Mouse (Mus musculus) layer of hippocampus, adult 11-12 months (tissue): ENCODE data around the gene Ttll10.

Experiments used
- DNase-seq: peaks from one replicate; pipeline ENCODE4 v3.0.0; 2022; ENCODE audit warnings: low spot score

Gene Ttll10

DNA sequence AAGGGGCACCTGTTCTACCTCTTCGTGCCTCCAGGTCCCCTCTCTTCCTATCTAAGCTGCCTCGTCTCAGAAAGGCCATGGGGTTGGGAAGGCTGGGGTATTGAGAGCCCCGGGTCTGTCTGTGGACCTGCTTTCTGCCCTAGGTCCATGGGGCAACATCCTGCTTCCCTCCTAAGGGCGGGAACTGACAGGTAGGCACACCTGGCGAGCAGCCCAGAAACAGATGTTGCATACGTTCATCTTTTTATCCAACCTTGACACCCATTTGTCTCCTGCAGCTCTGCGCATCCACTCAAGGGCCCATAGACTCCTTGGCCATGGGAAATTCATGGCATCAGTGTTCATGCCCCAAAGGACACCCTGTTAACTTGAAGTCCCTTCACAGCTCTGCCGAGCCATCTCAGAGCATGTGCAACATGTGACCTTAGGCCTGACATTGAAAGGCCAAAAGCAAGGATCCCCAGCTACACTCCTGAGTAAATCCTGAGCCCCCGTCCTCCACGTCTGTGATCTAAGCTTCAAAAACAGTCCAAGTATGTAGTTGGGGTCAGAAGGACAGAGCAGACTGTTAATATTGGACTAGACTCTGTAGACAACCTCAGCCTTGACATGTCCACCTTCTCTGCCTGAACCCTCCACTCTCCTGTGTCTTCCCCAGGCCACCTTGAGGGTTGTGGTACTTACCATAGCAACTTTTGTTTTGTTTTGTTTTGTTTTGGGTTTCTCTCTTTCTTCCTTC, 6.1 kb upstream of the Ttll10 start:
- no peak for DNase-seq

DNA sequence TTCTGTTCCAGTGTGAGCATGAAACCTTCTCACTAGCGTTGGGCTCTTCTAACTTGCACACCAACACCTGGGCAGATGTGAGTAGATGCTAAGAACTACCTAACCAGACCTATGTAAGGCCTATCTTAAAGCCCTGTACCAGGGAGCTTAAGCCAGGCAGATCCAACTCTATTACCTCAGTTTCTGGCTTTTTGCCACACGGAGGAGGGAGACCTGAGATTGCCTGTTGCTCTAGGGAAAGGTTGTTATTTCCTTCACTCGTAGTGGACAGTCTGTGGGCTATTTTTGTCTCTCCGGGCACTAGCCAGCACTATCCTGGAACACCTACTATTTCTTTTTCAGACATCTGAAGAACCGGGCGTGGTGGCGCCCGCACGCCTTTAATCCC, 5.3 kb upstream of the Ttll10 start:
- DNase-seq, result no peak

DNA sequence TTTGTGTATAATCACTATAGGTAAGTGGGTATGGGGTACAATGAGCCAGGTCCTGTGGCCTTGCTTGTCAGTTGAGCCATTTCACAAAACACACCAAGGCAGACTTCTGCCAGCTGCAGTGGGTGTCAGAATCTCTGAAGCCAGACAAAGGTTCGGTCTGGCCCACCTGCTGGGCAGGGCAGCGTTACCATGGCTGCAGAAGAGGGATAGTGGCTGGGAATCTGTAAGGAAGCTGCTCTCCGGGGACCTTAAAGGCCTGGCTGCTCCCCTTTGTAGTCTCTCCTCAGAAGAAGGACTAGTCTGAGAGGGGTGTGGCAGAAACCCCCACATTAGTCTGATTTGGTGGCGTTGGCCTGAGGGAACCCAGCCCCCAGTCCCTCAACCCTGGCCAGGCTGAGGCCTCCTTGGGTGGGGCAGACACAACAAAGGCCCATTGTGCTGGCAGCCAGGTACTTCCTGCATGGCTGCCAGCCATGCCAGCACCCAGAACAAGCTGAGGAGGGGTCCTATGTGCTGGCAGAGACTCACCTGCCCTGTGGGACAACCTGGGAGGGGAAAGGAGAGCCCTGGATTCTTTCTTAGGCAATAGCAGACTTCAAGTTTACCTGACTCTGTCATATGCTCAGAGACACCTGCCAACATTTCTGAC, 4.8 kb upstream of the Ttll10 start:
- no peak for DNase-seq

DNA sequence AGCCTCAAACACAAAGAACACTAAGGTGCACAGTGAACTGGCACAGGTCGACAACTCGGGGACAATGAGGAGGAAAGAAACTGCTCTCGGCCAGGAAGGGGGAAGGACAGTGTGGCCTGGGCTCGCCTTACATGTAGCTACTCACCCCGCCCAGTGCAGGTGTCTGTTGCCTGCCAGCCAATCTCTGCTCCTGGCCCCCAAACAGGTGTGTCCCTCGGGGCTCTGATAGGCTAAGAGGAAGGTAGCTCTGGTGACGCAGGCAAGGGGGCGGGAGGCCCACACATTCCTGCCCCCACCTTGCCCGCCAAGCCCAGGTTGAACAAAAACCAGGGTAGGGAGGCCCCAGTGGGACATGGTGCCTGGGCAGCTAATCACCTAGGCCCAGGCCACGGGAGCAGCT, 499 bp upstream of the Ttll10 start:
- DNase-seq, result no peak

DNA sequence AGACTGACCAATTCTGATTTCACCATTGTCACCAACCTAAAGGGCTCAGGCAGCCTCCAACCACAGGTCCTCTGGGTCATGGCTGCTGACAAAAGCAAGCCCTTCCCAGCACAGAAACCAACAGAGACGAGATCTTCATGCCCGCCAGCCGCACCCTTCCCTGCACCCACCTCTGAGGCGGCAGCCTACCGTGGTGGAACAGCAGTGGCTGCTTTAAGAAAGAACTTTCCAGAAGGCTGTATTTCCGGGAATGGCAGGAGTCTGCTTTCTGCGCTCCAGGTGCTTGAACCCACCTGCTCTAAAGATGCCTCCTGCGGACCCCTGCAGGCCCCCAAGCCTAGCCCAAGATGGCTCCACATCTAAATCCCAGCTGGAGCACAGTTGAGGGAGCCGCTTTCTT, 388 bp downstream of the Ttll10 start:
- no peak for DNase-seq

DNA sequence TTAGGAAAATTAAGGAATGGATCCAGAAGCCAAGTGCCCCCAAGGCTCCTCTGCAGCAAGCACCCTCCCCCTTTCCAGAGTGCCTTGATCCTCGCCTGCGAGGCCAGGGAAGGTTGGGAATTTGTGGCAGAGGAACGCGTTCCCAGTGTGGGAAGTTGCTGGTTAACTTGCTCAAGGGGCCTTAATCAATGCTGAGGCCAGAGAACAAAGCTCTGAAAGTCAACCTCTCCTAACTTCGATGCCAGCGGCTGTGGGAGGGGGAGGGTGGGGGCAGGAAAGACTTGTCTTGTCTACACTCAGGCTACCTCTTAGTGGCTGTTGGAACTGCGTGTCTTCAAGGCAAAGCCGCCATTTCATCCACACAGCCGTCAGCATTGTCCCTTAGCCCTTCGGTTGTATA, 1.5 kb downstream of the Ttll10 start:
- DNase-seq, result no peak

DNA sequence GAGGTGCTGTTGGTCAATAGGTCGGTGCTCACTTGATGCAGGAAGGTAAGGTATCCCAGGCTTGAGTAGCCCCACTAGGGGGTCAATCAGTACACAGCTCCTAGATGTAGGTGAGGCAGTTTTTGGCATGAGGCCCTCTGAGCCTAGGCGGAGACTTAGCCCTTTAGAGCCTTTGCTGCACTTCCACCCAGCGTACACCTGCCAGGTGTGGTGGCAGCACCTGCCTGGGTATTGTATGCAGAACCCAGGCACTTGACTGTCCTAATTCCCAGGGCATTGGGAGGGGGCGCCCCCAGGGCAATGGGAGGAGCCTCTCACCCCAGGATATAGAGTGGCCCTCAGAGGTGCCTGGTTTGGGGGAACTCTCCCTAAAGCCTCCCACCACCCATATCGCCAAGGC, 4.0 kb downstream of the Ttll10 start:
- DNase-seq, result no peak

DNA sequence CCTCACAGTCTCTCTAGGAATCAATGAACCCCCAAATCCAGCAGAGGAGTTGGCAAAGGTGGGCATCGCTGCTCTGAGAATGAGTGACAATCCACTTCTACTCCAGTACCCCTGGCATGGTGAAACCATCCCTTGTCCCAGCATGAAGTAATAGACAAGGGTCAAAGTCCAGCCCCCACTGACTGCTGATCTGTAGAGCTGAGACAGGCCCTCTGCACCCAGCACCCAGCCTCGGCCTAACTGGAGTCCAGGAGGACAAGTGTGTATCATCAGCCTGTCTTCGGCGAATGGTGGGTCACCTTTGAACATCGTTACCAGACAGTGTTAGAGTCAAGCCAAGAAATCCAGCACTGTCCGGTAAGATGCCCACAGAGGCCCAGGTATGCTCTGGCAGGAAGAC, 4.6 kb downstream of the Ttll10 start:
- no peak for DNase-seq

DNA sequence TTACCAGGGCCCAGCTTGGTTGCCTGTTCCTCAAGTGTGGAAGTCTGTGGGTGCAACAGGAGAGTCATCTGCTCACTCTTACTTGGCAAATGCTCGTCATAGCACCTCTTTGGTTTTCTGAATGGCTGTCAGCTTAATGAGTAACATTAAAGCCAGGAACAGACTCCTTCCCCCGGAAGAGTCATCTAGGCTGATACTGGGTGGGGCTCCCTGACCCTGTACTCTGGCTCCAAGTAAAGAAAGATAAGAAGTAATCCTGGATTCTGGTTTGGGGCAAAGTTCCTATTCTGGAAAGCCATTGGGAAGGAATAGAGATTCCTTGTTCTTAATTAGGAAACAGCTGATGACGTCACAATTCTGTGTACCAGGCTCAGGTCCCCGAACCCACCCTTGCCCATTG, 5.1 kb downstream of the Ttll10 start:
- no peak for DNase-seq

DNA sequence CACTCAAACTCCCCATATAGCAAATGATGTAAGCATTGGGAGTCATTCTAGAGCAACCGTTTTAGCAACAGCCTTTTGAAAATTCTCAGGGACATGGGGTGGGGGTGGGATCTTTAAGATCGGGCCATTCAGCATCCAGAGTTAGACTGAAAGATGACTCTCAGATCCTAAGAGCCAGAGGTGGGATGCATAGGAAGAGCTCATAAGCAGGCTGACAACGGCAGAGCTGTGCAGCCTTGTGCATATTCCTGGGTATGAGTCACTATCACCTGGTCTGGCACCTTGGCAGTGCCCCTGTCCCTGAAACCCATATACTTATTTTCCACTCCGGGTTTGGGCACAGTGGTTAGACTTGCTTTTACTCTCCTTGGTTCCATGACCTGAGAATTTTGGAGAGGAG, 6.1 kb downstream of the Ttll10 start:
- DNase-seq, result no peak

DNA sequence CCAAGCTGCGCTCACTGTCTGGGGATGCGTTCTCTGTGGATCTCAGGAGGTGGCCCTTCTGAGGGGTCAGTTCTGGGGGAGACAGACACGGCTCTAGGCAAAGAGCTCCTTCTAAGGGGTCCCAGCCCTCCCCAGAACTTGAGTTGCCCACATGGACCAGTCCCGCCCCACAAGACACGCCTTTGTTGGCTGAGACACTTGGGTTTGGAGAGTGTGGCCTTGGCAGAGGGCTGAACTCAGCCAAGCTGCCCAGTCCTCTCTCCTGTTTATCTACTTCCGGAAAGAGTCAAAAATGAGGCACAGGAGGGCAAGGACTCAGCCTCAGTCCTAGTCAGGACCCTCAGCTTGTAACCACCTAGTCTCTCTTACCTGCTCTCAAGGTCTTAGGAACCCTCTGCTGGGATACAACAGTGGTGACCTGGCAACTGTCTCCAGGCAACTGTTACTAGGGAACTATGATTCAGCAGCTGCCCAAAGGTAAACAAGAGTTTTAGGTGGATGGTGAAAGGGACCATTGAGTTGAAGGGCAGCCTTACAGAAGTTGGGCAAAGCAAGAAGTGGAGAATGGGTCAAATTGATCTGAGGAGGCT, 8.7 kb downstream of the Ttll10 start:
- no peak for DNase-seq

DNA sequence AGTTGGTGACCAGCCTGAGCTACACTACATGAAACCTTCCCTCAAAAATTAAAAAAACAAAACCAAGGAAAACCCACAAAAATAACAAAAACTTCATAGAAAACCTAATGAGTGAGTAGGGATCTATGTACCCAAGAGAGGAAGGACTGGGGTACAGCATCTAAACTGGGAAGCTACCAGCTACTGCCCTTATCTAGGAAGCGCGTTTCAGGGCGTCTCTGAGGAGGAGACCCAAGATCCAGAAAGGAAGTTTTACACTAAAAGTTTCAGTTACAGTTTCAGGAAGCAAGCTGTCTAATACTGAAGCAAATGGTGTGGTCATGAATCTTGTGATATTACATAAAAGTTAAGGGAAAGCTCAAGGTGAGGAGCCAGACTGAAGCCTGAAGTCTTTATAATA, 9.4 kb downstream of the Ttll10 start:
- no peak for DNase-seq

DNA sequence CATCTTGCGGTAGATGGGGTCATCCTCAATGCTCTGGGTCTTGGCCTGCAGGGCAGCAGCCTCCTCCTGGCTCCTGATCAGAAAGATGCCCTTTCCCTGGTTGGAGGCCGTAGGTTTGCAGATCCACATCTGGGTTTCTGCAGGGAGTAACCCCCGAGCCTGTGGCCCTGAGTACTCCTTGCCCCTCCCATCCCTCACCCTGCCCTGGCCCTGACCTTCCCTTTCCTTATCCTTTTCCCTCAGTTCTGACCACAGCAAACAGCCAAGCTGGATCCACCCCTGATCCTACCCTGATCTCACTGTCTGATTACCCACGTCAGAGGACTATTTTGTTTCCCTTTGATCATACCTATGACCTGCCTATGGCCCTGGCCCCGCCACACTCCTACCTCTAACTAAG, 14.5 kb downstream of the Ttll10 start:
- DNase-seq, result no peak

DNA sequence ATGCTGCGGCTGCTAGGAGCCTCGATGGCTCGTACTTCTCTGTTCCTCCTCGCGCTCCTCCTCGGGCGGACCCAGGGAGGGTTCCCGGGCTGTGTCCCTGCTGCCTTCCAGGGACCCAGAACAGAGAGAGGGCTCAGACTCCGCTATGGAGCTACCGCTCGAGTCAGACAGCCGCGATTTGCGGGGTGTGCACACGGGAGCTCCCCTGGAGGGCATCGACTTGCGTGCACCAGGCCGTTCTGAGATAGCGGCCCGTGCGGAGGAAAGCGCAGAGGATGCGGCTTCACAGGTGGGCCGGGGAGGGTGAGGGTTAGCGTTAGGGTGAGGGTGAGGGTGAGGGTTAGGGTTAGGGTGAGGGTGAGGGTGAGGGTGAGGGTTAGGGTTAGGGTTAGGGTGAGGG, 24.3 kb downstream of the Ttll10 start:
- DNase-seq, result no peak

DNA sequence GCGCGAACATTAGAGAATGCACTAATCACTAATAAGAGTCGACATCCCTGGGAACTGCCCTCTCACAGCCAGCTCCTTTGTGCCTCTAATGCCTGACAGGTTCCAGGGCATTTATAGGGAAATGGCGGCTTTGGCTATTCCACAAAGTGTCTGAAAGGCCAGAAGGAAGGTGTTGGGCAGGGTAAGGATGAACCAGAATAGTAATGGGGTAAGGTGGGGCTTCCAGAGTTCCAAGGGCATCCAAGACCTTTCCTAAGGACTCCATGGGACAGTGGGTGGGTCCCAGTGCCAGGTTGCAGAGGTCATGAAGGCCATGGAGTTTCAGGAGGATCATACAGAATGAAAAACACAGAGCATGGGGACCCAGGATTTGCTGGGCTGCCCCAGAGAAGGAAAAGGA, 24.9 kb downstream of the Ttll10 start:
- DNase-seq, result no peak

DNA sequence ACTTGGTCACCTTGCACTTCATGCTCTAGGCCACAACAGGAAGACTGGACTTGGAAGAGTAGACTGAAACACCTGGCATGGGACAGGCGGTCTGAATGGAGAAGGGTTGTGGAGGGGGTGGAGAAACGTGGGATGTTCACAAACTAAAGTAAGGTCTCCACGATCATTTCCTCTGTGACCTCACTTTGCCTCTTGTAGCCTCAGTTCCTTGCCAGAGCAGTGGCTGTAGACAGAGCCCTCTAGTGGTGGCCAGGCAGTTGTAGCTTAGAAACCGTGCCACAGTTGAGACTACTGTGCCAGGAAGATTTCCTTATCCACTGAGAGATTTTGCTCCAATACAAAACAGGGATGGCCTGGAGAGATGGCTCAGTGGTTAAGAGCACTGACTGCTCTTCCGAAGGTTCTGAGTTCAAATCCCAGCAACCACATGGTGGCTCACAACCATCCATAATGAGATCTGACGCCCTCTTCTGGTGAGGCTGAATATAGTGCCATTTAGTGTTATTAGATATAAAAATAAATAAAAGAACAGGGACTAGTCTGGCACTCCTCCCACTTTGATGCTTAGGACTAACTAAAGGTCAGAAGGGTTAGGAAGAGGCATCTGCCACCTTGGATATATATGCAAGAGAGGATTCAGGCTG, 25.6 kb downstream of the Ttll10 start:
- no peak for DNase-seq

DNA sequence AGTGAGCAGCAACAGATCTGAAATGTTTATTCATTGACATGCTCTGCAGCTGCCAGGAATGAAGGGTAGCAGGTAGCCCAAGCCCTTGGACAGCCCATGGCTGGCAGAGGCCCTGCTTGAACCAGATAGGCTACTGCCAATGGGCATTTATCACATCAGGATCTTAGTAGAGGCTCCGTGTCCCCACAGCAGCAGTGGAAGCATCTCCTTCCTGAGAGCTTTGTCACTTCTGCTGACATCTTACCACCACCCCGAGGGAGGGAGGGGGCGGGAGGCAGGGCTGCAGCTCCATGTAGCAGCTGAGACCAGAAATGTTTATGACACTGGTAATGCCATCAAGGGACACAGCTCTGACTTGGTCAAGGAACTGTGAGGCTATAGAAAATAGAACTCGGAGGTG, 26.4 kb downstream of the Ttll10 start:
- no peak for DNase-seq

DNA sequence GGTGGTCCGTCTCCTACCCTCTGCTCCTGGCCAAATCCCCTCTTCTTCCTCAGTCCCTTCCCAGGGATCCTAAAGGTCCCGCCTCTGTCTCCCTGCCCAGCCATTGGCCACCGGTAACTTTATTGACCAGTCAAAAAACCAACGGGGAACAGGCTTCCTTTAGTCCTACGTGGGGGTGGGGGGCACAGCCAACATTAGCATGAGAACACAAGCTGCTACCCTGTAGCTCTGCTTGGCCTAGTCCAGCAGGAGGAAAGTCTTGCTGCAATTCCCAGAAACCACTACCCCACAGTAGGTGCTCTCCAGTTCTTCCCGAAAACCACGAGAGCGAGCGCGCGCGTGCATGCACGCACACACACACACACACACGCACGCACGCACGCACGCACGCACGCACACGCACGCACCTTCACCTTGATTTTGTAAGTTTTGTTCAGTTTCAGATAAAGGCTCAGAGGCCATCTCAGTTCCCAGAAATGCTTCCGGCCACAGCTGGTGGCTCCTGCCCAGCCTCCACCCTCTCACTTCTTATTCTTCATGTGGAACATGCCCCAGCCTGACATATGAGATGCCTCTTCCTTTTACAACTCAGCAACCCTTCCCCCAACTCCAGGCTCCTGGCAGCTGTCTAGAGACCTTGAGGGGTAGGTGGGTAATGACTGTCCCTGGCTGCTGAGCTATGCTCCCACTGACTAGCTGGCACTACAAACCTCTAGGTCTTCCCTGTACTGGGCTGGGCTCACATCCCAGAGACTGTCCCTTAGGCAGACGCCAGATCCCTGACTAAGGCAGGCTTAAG, 27.4 kb downstream of the Ttll10 start:
- DNase-seq, result peak; percentile 76

DNA sequence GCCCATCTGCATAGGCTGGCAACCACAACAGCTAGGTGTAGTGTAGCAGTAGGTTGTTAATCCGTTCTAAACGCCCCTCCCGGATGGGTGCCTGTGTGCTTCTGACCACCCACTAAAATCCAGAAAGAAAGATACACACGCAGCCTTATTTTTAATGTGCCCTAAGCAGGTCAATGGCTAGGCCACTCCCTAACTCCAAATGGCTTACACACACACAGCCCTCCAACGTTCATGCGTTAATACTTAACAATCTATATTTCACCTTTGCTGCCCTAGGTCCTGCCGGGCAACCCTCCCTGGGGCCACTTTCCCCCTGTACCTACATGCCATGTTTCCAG, 28.0 kb downstream of the Ttll10 start:
- no peak for DNase-seq

DNA sequence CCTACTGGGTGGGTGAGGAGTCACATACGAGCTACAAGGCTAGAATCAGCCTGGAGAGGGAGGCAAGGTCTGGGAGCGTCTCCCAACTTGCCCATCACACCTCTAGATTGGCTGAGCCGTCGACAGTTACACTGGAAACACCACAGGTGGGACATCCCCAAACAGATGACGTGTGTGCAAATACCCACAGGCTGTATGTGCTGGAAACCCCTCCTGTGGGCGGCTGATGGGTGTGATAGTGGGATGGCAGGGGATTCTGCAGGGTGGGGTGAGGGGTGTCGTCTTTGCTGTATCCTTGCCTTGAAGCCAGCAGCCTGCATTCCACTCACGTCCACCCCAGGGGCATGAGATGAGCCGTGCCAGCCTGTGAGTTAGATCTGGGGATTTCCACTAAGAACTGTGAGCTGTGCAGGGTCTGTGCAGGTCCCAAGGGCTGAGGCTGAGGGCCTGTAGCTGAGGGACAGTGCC, 28.5 kb downstream of the Ttll10 start:
- no peak for DNase-seq

DNA sequence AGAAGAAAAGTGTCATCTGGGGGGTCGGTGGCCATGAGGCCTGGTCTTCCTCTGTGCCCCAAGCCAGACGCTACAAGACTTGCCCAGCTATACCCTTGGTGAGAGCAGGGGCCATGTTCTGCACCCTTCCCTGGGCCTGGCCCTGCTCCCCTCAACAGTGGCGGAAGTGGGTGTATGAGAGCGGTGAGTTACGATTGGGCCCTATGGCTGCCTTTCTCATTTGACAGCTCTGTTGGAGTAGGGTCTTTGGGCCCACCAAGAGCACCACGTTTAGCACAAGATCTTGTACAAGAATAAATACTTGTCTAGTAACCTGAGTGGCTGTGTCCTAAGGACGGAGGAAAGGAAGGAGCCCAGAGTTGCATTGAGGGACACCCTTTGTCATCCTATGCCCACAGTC, 30.6 kb downstream of the Ttll10 start:
- DNase-seq, result no peak

DNA sequence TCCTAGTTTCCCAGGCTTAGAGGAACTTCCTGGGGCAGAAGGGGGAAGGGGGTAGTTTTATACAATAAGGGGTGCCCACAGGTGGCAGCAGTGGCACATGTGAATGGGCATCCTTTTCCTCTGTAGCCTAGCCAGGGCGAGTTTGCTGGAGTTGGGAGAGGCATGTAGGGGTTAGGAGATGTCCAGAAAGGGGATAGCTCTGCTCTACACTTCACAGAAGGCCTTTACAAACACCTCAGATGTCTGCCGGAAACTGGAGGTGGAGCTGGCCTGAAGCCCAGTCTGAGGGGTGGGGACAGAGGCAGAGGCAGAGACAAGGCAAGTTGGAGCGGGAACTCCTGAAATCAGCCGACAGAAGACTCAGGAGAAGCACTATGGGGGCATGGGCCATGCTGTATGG, 33.2 kb downstream of the Ttll10 start, which contains the start of gene Tnfrsf18:
Tnfrsf18 (plus strand) TSS at position 152 of the 400 bp plus-strand sequence.
- peak; percentile 37 for DNase-seq
